Mouse (Mus musculus) bone marrow macrophage, adult 2 months (primary cell): ENCODE results near the gene Adssl1.

Experiments used
- CTCF ChIP-seq: IDR thresholded peaks from 2 replicates; pipeline ENCODE4 v1.5.1; 2012; ENCODE audit warnings: low read depth, mild to moderate bottlenecking, low read length, moderate library complexity
- POLR2A ChIP-seq: IDR thresholded peaks from 2 replicates; pipeline ENCODE4 v1.6.1; 2012; ENCODE audit warnings: mild to moderate bottlenecking, low read depth, low read length, borderline replicate concordance

DNA sequence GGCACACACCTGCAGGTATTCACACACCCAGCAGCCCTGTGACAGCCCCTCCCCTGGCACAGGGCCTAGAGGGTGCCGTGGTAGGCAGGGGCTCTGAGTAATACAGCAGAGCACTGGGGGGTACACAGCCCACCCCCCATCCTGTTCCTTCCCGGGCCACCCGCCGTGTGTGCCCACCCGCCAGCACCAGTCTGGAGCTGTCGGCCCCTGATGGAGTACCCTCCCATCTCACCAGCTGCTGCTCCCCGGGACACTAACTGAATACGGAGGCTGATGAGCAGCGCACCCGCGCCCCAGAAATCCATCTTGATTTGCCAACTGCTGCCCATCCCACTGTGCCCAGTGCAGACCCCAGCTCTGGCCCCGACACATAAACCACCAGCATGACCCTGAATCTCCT, 43.9 kb downstream of the Adssl1 start:
- no peak for TF ChIP-seq POLR2A
- no peak for TF ChIP-seq CTCF
